Mouse (Mus musculus) natural killer cell, adult 2 months (primary cell): Measurements from ENCODE around the gene Gldc.
"Not testable (repeated sequence)": the region's sequence is repeated elsewhere in the genome, so short reads cannot be mapped to it uniquely, and the experiment has no call there.

Source experiments
- DNase-seq, 2 experiments: peaks; one replicate each; pipeline ENCODE4 v3.0.0; 2022; ENCODE audit warnings: low spot score in 2 of 2

Gldc gene

GRCm38 (mm10) chr19:30174919-30175571, at the start of gene Gldc:
TSS of gene Gldc (minus strand) at chr19:30175429.
- no peak for DNase-seq

DNA sequence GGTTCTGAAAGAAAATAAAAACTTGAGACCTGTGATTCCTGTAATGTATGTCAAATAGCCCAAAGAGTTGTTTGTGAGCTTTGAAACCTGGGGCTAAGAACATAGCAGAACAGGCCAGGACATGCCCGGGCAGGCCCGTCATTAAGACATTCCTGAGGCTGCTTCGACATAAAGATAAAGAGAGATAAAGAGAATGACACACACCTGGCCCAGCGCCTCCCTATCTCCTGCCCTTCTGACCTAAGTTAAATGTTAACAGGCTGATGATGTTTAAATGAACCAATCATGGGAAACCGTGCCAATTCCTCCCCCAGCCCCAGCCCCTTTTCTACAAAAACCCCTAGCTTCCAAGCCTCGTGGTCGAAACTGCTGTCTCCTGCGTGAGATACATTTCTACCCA, 47.4 kb upstream of the Gldc start:
- not testable (repeated sequence) for DNase-seq

DNA sequence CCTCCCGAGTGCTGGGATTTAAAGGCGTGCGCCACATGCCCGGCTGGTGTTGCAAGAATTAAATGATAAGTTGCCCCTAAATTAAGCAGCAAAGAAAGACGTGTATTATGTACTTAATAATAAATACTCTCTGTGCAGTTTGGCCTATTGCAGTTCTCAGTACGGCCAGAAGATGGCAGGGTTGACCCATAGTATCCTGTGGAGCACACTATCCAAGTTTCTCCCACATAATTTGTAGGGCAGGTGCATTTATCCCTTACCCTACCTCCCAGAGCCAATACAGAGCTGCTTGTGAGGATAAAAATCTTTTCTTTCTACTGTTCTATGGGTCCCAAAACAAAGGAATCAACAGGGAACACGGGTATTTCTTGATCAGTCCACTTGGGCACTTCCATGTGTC, 42.1 kb upstream of the Gldc start:
- DNase-seq: no peak

GRCm38 (mm10) chr19:30216186-30216585, 41.0 kb upstream of the Gldc start:
- no peak for DNase-seq

GRCm38 (mm10) chr19:30215736-30216135, 40.5 kb upstream of the Gldc start:
- DNase-seq: not testable (repeated sequence)

DNA sequence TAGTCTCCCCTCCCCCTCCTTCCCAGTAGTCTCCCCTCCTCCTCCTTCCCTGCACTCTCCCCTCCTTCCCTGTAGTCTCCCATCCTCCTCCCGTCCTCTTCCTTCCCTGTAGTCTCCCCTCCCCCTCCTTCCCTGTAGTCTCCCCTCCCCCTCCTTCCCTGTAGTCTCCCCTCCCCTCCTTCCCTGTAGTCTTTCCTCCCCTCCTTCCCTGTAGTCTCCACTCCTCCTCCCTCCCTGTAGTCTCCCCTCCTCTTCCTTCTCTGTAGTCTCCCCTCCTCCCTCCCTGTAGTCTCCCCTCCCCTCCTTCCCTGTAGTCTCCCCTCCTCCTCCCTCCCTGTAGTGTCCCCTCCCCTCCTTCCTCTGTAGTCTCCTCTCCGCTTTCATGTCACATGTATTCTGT, 38.8 kb upstream of the Gldc start:
- DNase-seq: no peak

DNA sequence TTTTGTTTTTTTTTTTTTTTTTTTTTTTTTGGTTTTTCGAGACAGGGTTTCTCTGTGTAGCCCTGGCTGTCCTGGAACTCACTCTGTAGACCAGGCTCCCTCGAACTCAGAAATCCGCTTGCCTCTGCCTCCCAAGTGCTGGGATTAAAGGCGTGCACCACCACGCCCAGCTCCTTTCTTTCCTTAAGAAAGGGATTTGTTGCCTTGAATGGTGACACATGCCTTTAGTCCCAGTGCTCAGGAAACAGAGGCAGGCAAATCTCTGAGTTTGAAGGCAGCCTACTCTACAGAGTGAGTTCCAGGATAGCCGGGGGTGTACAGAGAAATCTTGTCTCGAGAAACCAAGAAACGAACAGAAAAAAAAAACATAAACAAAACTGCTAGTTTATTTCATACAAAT, 33.8 kb upstream of the Gldc start:
- not testable (repeated sequence) for DNase-seq

DNA sequence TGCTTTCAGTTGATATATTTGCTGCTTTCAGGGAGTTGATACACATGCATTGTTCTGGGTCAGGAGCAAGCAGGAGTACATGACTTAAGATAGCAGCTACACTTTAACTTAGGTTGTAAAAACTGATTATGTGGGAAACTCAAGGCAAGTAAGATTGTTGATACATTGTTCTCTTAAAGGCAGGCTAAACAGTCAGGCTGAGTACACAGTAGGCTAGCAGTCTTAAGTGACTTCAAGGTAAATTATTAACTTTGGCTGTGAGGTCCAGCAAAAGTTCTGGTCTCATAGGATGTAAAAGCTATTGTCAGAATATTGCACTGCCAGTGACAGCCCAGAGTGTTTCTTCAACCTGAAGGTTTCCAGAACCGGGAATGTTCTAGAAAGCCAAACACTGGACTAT, 31.8 kb upstream of the Gldc start:
- no peak for DNase-seq

DNA sequence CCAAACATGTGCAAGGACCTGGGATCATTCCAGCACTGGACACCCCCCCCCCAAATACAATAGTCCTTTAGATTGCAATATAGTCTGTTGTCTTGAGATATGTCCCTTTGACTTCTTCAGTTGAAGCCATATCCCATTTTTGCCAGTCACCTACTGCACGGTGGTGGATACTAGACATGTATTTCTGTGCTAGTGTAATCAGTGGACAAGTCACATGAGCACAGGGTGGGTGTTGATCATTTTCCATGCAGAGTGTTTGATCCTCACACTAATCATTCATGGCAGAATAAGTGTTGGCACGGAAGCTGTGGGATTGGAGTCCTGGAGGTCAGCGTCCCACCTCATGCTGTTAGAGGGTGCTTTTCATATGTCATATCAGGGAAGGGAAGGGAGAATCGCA, 30.6 kb upstream of the Gldc start:
- no peak for DNase-seq

DNA sequence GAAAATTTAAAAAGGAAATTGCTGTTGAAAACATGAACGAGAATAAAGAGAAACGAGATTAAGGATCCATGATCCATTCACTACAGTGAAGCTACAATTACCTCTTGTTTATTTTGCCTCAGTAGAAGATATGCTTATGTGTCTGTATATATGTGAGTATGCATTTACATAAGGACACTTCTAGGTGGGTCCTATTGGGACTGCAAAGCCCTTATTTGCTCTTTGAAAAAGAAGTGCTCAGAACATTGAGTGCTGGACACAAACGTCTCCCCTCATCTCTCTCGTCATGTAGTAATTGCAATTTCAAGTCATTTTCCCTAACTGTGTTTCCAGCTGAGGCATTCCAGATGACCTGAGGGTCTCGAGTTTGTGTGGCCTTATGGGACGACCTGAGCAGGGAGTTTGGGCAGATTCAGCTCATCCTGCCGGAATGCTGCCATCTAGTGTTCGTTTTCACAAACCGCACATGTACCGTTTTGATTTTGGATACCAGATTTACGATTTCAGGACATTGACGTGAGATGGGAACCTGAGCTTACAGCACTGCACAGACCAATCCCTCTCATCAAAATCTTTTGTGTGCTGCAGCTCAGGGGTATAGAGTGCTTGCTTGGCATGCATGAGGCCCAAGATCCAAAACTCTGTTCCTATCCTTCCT, 30.1 kb upstream of the Gldc start:
- no peak for DNase-seq

DNA sequence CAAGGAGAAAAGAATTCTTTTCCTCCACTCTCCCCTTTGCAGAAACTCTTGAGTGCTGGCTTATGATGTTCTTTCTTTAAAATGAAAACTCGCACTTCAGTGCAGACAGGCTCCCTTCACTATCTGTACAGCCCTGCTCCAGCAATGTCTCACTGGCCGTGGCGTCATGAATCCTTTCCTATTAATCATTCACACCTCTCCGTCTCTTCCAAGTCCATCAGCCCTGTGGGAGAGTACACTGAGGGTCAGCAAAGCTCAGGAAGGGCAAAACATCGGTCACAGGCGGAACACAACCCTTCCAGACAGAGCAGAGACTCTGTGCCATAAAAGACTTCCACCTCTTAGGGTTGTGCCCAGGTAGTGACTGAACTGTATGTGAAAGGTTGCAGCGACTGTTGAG, 26.9 kb upstream of the Gldc start:
- no peak for DNase-seq

- DNase-seq: no peak
Observed at GRCm38 (mm10) chr19:30194999-30195398, 19.8 kb upstream of the Gldc start.

DNA sequence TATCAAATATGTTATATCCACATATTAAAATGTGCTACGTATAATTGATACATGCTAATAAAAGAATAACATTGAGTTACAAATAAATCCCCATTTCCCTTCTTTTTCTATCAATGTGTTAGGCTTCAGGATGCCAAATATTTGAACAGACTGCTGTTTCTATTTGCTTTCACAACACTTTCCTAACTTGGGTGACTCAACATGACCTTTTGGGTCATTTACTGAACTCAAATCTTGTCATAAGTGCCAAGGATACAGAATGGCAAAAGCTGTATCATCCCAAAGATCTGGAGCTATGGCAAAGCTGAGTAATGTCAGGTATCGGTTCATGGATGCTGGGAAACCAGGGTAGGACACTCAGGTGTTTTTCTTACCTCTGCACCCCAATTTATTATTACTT, 12.0 kb upstream of the Gldc start:
- no peak for DNase-seq

DNA sequence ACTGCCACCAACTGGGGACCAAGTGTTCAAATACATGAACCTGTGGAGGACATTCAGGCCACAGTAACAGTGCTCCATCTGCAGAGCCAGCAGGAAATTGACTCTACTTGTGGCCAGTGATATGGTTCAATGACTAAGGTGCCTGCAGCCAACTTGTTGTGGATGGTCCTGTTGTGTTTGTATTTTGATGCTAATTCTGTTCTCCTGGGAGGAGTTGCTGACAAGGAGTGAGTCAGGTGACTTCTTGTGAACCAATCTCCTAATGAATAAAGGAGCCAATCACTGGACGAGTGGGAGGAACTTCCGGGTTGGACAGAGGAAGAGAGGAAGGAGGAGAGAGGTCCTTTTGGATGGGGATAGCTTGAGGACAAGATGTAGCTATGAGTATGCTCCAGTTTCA, 10.3 kb upstream of the Gldc start:
- no peak for DNase-seq

DNA sequence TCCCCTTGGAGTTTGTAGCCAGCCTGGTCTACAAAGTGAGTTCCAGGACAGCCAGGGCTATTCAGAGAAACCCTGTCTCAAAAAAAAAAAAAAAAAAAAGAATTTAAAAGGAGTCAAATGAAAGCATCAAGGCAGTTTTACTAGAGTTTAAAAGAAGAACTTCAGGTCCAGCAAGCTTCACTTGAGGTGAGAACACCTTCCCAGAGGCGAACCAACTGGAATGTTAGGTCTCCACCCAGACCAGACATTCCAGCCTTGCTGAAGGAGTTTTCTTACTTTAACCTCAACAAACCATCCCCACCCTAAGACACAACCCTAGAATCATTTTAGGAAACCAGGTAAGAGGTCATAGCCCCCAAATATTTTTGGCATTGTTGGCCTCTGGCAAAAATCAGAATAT, 4.8 kb upstream of the Gldc start:
- no peak for DNase-seq

DNA sequence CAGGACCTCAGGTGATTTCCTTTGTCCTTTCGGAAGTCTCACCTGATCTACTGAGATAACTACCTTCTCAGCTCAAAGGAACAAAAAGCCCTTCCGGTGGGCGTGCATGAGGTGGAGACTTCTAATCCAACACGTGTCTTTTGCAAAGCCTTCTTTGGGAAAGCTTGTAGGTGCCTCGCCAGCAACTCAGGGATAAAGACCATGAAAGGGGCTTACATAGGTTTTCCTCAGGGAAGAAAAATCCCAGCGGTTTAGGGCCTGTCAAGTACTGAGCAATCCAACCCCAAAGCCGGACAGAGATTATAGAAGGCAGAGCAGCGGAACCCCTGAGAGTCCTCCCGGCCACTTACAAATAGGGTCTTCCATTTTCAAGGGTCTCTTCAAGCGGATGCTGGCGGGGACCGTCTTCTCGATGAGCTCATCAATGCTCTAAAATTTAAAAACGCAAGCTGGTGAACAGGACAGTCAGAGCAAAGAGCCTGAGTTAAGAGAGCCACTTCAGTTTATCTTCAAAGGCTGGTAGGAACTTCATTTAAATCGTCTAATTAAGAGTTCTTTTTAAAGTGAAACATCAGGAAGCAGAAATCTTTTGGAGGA, 1.1 kb downstream of the Gldc start:
- no peak for DNase-seq

GRCm38 (mm10) chr19:30171346-30172055, 3.7 kb downstream of the Gldc start:
- no peak for DNase-seq

DNA sequence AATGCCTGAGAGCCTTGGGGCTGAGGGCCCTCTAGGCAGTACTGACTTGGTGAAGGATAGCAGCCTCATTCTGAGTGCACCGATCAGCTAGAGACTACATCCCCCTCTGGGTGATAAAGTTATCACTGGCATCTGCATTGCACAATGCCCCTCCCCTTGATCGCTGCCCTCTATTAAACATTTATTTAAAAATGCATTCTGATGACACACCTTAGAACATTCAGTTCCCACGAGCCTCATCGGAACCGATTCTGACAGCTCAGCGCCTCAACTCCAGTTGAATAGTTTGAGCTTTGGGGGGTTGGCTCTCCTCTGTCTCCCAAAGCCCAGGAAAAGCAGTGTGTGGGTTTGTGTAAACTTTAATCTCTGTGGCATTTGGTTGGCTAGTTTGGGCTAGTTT, 4.9 kb downstream of the Gldc start:
- no peak for DNase-seq

DNA sequence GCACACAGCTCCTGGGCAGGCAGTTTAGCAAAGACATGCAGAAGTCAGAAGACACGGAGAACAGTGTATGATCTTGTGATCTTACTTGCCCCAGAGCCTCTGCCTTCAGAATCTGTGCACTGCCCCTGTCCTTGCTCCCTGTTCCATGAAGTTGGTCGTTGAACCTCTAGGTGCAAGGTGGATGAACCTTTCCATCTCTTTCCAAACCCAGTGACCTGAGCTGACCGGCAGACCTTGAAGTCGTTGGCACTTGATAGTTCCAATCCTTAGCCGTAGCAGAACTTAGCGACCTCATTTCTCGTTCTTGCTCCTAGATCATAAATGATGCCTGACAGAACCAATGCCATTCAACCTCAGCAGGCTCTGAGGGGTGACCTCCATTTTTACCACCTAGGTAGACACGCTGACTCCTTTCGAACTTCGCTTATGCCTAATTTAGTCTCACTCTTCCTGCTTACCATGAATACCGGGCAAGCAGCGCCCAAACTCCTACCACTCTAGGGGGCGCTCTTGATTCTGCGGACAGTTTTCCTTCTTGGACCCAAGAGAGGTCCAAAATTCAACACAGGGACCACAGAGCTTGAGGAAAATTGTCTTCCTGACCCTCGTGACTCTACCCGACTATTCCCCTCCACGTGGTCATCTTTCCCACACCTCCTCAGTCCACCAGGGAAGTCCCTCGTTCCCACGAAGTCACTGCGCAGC, 8.3 kb downstream of the Gldc start:
- DNase-seq: no peak

- DNase-seq: no peak
Observed at GRCm38 (mm10) chr19:30164228-30164627, 11.0 kb downstream of the Gldc start.

DNA sequence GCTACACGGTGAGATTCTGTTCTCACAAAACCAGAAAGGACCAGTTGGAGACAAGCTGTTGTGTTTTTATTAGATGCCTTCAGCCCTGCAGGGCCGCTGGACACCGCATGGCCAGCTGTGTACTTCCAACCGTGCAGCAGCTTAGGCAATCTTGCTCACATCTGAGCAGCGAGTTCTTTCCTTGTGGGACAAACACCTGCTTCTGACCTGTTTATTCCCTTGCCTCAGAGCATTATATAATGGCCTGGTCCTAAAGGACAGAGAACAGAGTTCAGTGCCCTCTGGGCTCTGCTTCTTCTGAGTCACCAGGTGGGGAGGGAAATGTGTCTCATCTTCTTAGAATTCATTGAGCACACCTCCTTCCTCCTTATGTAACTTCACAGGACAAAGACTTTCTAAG, 12.4 kb downstream of the Gldc start:
- no peak for DNase-seq

DNA sequence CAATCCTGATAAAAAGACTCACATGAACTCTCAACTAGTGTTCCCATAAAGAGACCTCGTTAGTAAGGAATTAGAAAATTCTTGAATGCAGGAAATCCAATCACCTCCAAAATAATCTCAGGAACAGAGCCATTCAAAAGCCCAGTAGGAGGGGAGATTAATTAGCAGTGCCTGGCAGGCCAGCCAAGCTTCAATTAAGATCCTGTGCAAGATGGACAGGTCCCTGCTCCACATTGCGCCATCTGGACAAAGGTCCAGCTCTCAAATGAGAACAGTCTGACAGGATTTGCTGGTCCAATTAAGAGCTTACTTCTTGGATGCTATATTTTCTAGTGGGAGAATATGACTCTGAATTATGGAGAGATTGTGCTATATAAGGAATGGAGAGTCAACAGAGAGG, 15.2 kb downstream of the Gldc start:
- DNase-seq: no peak
